Mouse (Mus musculus) G1E (cell line): Measurements from ENCODE around the gene Wdfy3.

Experiments
- CTCF ChIP-seq: IDR thresholded peaks from 2 replicates; pipeline ENCODE4 v1.5.1; 2012; ENCODE audit warnings: low read depth, low read length, inconsistent platforms, mixed read lengths
- GATA1 ChIP-seq: IDR thresholded peaks from 2 replicates; pipeline ENCODE4 v1.6.1; 2012; ENCODE audit warnings: borderline replicate concordance, low read length, inconsistent platforms, mixed read lengths

GRCm38 (mm10) chr5:101821491-101822310 lies 248.0 kb downstream of the Wdfy3 start:
- TF ChIP-seq CTCF (no peak), GATA1 (no peak)
